Comparison of ENCODE assay signal across 12 mouse cellular contexts in genomic region chr8:9451543-9451942, GRCm38 (mm10).
A peak's percentile ranks its signal among the peaks of the same experiment; 100 is the strongest.
DNase-seq lines count a peak whose midpoint lies in the region; ATAC-seq and TF ChIP-seq lines count a peak whose summit lies in the region.
"Had no signal": no experiment of that assay in that cellular context is flagged by ENCODE, and none has a peak within 500 bp of the region (broad histone marks: within the 10 kb centered on the region; RNA-seq: fewer than 3 reads in every experiment).

No protein-coding gene starts in this region.

- H3K27ac ChIP-seq in embryonic facial prominence, embryonic 11.5 days (replicated peaks; ENCODE audit: low read depth, low read length), result no peak overlapping the region
- H3K27ac ChIP-seq in embryonic facial prominence, embryonic 10.5 days (replicated peaks), result no peak overlapping the region
- no peak overlapping the region for H3K27ac ChIP-seq in liver, postnatal 0 days (ENCODE audit: low read depth)
- no peak overlapping the region for H3K27ac ChIP-seq in stomach, postnatal 0 days (replicated peaks)
- no peak overlapping the region for H3K27ac ChIP-seq in forebrain, embryonic 10.5 days
- H3K27ac ChIP-seq: hindbrain, embryonic 13.5 days had no signal

- H3K4me1 ChIP-seq in embryonic facial prominence, embryonic 11.5 days (ENCODE audit: control insufficient read depth, insufficient read depth, low read length), result no peaks in the 10 kb centered on the region
- no peaks in the 10 kb centered on the region for H3K4me1 ChIP-seq in embryonic facial prominence, embryonic 10.5 days
- no peaks in the 10 kb centered on the region for H3K4me1 ChIP-seq in liver, postnatal 0 days (ENCODE audit: insufficient read depth)
- H3K4me1 ChIP-seq in stomach, postnatal 0 days (replicated peaks; ENCODE audit: control insufficient read depth, insufficient read depth), result no peaks in the 10 kb centered on the region
- peaks cover 11% of the 10 kb centered on the region for H3K4me1 ChIP-seq in forebrain, embryonic 10.5 days

- intact Hi-C loops in heart, postnatal 36 days (cut with DNase I), result no loop called here

- TF ChIP-seq CTCF in liver, postnatal 0 days (IDR thresholded peaks at IDR 0.05; ENCODE audit: low read depth), result peak; percentile 65
- TF ChIP-seq CTCF in Patski (IDR thresholded peaks at IDR 0.05), result peak; percentile 61
- peak; percentile 61 for TF ChIP-seq CTCF in stomach, postnatal 0 days (IDR thresholded peaks at IDR 0.05; ENCODE audit: low read depth)

- DNase-seq in embryonic facial prominence, embryonic 11.5 days (ENCODE audit: low spot score), result peak; percentile 32
- DNase-seq in embryonic facial prominence, embryonic 10.5 days (ENCODE audit: low spot score), result no peak
- DNase-seq in liver, postnatal 0 days, result no peak
- DNase-seq in liver (no peak), Patski (ENCODE audit: low read depth, low spot score) (no peak)
- DNase-seq in stomach, postnatal 0 days (ENCODE audit: low spot score), result no peak
- DNase-seq in heart, postnatal 36 days, result no peak
- no peak for DNase-seq in forebrain, embryonic 10.5 days (ENCODE audit: extremely low spot score, low spot score)
- DNase-seq: adrenal gland, adult 2 months; cerebellum, adult 9-10 months had no signal

- H3K4me3 ChIP-seq in embryonic facial prominence, embryonic 11.5 days (ENCODE audit: low read depth, low read length), result no peak overlapping the region
- no peak overlapping the region for H3K4me3 ChIP-seq in embryonic facial prominence, embryonic 10.5 days
- no peak overlapping the region for H3K4me3 ChIP-seq in liver, postnatal 0 days (ENCODE audit: low read depth, low read length)
- H3K4me3 ChIP-seq in stomach, postnatal 0 days (ENCODE audit: low read depth, low read length), result no peak overlapping the region
- no peak overlapping the region for H3K4me3 ChIP-seq in forebrain, embryonic 10.5 days
- H3K4me3 ChIP-seq: hindbrain, embryonic 13.5 days had no signal

- no peaks in the 10 kb centered on the region for H3K36me3 ChIP-seq in embryonic facial prominence, embryonic 11.5 days (replicated peaks; ENCODE audit: control insufficient read depth, insufficient read depth, low read depth, low read length)
- no peaks in the 10 kb centered on the region for H3K36me3 ChIP-seq in embryonic facial prominence, embryonic 10.5 days (replicated peaks)
- H3K36me3 ChIP-seq in liver, postnatal 0 days (replicated peaks; ENCODE audit: insufficient read depth, low read length), result no peaks in the 10 kb centered on the region
- H3K36me3 ChIP-seq in stomach, postnatal 0 days (ENCODE audit: control insufficient read depth, insufficient read depth, low read length), result no peaks in the 10 kb centered on the region
- H3K36me3 ChIP-seq in forebrain, embryonic 10.5 days (replicated peaks), result no peaks in the 10 kb centered on the region
- H3K36me3 ChIP-seq: hindbrain, embryonic 13.5 days had no signal

- in situ Hi-C loops in Patski (cut with MboI; ENCODE audit: low pct_unique_long_range_greater_than_20kb), result no loop called here

- no peak overlapping the region for H3K4me2 ChIP-seq in embryonic facial prominence, embryonic 11.5 days (ENCODE audit: low read depth, low read length)
- no peak overlapping the region for H3K4me2 ChIP-seq in liver, postnatal 0 days (ENCODE audit: low read depth, low read length)
- H3K4me2 ChIP-seq in stomach, postnatal 0 days (replicated peaks; ENCODE audit: low read depth), result no peak overlapping the region
- H3K4me2 ChIP-seq: hindbrain, embryonic 13.5 days had no signal

- CTCF ChIA-PET in Patski (lab: Charles Lee), result no interaction called here

- no peaks in the 10 kb centered on the region for H3K9me3 ChIP-seq in embryonic facial prominence, embryonic 11.5 days (replicated peaks; ENCODE audit: control insufficient read depth, low read length)
- no peaks in the 10 kb centered on the region for H3K9me3 ChIP-seq in embryonic facial prominence, embryonic 10.5 days
- H3K9me3 ChIP-seq in liver, postnatal 0 days (ENCODE audit: low read length), result no peaks in the 10 kb centered on the region
- H3K9me3 ChIP-seq in stomach, postnatal 0 days (ENCODE audit: control insufficient read depth, low read length), result no peaks in the 10 kb centered on the region
- H3K9me3 ChIP-seq in forebrain, embryonic 10.5 days, result no peaks in the 10 kb centered on the region
- H3K9me3 ChIP-seq: hindbrain, embryonic 13.5 days had no signal

- POLR2A ChIA-PET in Patski (lab: Charles Lee), result no interaction called here

- ATAC-seq in embryonic facial prominence, embryonic 11.5 days (replicated peaks; ENCODE audit: insufficient number of reproducible peaks, low FRiP score, low TSS enrichment, low read depth), result no peak
- ATAC-seq in liver, postnatal 0 days, result no peak
- ATAC-seq in Patski, result no peak
- no peak for ATAC-seq in stomach, postnatal 0 days (ENCODE audit: low FRiP score, low TSS enrichment)

- no peak for TF ChIP-seq EP300 in liver, postnatal 0 days (IDR thresholded peaks at IDR 0.05; ENCODE audit: low read depth)
- no peak for TF ChIP-seq EP300 in stomach, postnatal 0 days (optimal IDR thresholded peaks at IDR 0.05)

- WGBS in embryonic facial prominence, embryonic 11.5 days, result 68% methylated on average over 4 of the region's 4 CpGs
- 68% methylated on average over 4 of the region's 4 CpGs for whole genome bisulfite sequencing in embryonic facial prominence, embryonic 10.5 days
- 52% methylated on average over 4 of the region's 4 CpGs for WGBS in liver, postnatal 0 days (ENCODE audit: insufficient replicate concordance)
- WGBS in stomach, postnatal 0 days, result 64% methylated on average over 4 of the region's 4 CpGs
- 60% methylated on average over 4 of the region's 4 CpGs for WGBS in forebrain, embryonic 10.5 days

- no peaks in the 10 kb centered on the region for H3K27me3 ChIP-seq in embryonic facial prominence, embryonic 11.5 days (ENCODE audit: control insufficient read depth, insufficient read depth, low read length)
- no peaks in the 10 kb centered on the region for H3K27me3 ChIP-seq in embryonic facial prominence, embryonic 10.5 days (replicated peaks; ENCODE audit: low read depth, poor library complexity, severe bottlenecking)
- no peaks in the 10 kb centered on the region for H3K27me3 ChIP-seq in liver, postnatal 0 days (ENCODE audit: insufficient read depth, low read length)
- H3K27me3 ChIP-seq in Patski, result peaks cover 7% of the 10 kb centered on the region
- no peaks in the 10 kb centered on the region for H3K27me3 ChIP-seq in stomach, postnatal 0 days (ENCODE audit: control insufficient read depth, insufficient read depth, low read length)
- H3K27me3 ChIP-seq in forebrain, embryonic 10.5 days (ENCODE audit: poor library complexity, severe bottlenecking), result no peaks in the 10 kb centered on the region
- H3K27me3 ChIP-seq: CH12.LX; hindbrain, embryonic 13.5 days had no signal

- H3K9ac ChIP-seq in embryonic facial prominence, embryonic 11.5 days (replicated peaks; ENCODE audit: low read length), result no peak overlapping the region
- no peak overlapping the region for H3K9ac ChIP-seq in liver, postnatal 0 days (replicated peaks)
- H3K9ac ChIP-seq in stomach, postnatal 0 days (ENCODE audit: low read length), result no peak overlapping the region
- H3K9ac ChIP-seq: hindbrain, embryonic 13.5 days had no signal
